Comparison of ENCODE assay signal across 13 mouse cellular contexts in genomic region chr2:166206396-166207144, GRCm38 (mm10). TPM values are rescaled to one million over a fixed set of nuclear protein-coding genes. Genes with fewer than 3 reads are reported as not detected.
DNase-seq lines count a peak whose midpoint lies in the region; ATAC-seq and TF ChIP-seq lines count a peak whose summit lies in the region.
"Had no signal": no experiment of that assay in that cellular context is flagged by ENCODE, and none has a peak within 500 bp of the region (broad histone marks: within the 10 kb centered on the region; RNA-seq: fewer than 3 reads in every experiment).

No protein-coding gene starts in this region.

- no peak for TF ChIP-seq EP300 in heart, postnatal 0 days (IDR thresholded peaks at IDR 0.05; ENCODE audit: low read depth)

- TF ChIP-seq CTCF in heart, postnatal 0 days (IDR thresholded peaks at IDR 0.05; ENCODE audit: low read depth): no peak
- TF ChIP-seq CTCF in forebrain, postnatal 0 days (IDR thresholded peaks at IDR 0.05; ENCODE audit: low read depth): no peak

- no peak overlapping the region for H3K4me2 ChIP-seq in heart, postnatal 0 days (ENCODE audit: low read depth, low read length)
- H3K4me2 ChIP-seq in forebrain, postnatal 0 days (ENCODE audit: low read depth): no peak overlapping the region
- H3K4me2 ChIP-seq: embryonic facial prominence, embryonic 15.5 days; neural tube, embryonic 15.5 days had no signal

- peaks cover 23% of the 10 kb centered on the region; the same call in 1 of the 2 replicates for H3K4me1 ChIP-seq in heart, postnatal 0 days (ENCODE audit: control insufficient read depth, insufficient read depth)
- H3K4me1 ChIP-seq in forebrain, postnatal 0 days (ENCODE audit: insufficient read depth): no peaks in the 10 kb centered on the region

- no peak for DNase-seq in heart, postnatal 0 days (ENCODE audit: low spot score)
- DNase-seq in heart, adult 18-20 months: no peak
- DNase-seq in 3134 (ENCODE audit: extremely low read depth, insufficient read length, low spot score): peak; percentile 30
- DNase-seq in brain, adult 2 months (ENCODE audit: low read depth, low spot score): peak; percentile 69
- DNase-seq in forebrain, postnatal 0 days: peak; percentile 54
- no peak for DNase-seq in right cerebral cortex, postnatal 25 days
- DNase-seq in layer of hippocampus, adult 9-10 months (ENCODE audit: low spot score): no peak
- no peak for DNase-seq in lung, postnatal 10 days
- DNase-seq: gastrocnemius, postnatal 10 days; lung, adult 18-20 months had no signal

- ATAC-seq in heart, postnatal 0 days (ENCODE audit: insufficient read depth, low read depth): no peak
- peak; percentile 74 for ATAC-seq in forebrain, postnatal 0 days

- H3K27ac ChIP-seq in heart, postnatal 0 days (ENCODE audit: low read depth): peak overlapping the region; percentile 19
- H3K27ac ChIP-seq in forebrain, postnatal 0 days (ENCODE audit: low read depth, low read length): no peak overlapping the region
- H3K27ac ChIP-seq: embryonic facial prominence, embryonic 15.5 days; left cerebral cortex, adult 2 months; neural tube, embryonic 15.5 days had no signal

- no peaks in the 10 kb centered on the region for H3K9me3 ChIP-seq in heart, postnatal 0 days (replicated peaks; ENCODE audit: control insufficient read depth, low read length)
- H3K9me3 ChIP-seq in forebrain, postnatal 0 days (ENCODE audit: low read length): no peaks in the 10 kb centered on the region
- H3K9me3 ChIP-seq: embryonic facial prominence, embryonic 15.5 days; neural tube, embryonic 15.5 days had no signal

- WGBS in heart, postnatal 0 days: 28% methylated on average over 5 of the region's 5 CpGs
- 44% methylated on average over 5 of the region's 5 CpGs for whole genome bisulfite sequencing in forebrain, postnatal 0 days

- H3K36me3 ChIP-seq in heart, postnatal 0 days (replicated peaks; ENCODE audit: control insufficient read depth, insufficient read depth, low read length): no peaks in the 10 kb centered on the region
- H3K36me3 ChIP-seq in forebrain, postnatal 0 days (ENCODE audit: insufficient read depth): no peaks in the 10 kb centered on the region
- H3K36me3 ChIP-seq: embryonic facial prominence, embryonic 15.5 days; neural tube, embryonic 15.5 days had no signal

- H3K4me3 ChIP-seq in heart, postnatal 0 days (ENCODE audit: low read depth, low read length): no peak overlapping the region
- no peak overlapping the region for H3K4me3 ChIP-seq in forebrain, postnatal 0 days (ENCODE audit: low read depth, low read length)
- H3K4me3 ChIP-seq: embryonic facial prominence, embryonic 15.5 days; left cerebral cortex, adult 2 months; neural tube, embryonic 15.5 days had no signal

- no peaks in the 10 kb centered on the region for H3K27me3 ChIP-seq in heart, postnatal 0 days (ENCODE audit: control insufficient read depth, insufficient read depth, low read length)
- H3K27me3 ChIP-seq in forebrain, postnatal 0 days (ENCODE audit: insufficient read depth, low read length): no peaks in the 10 kb centered on the region
- H3K27me3 ChIP-seq: embryonic facial prominence, embryonic 15.5 days had no signal

- no peak overlapping the region for H3K9ac ChIP-seq in heart, postnatal 0 days (replicated peaks; ENCODE audit: low read depth, low read length)
- no peak overlapping the region for H3K9ac ChIP-seq in forebrain, postnatal 0 days
- H3K9ac ChIP-seq: embryonic facial prominence, embryonic 15.5 days; neural tube, embryonic 15.5 days had no signal

RNA-seq across cellular contexts. Expression of gene Sulf2, which starts 51.1 kb away (rescaled TPM):
- 86.5 and 94.0 TPM in 2 replicates for total RNA-seq in heart, postnatal 0 days (2014; rRNA removed; ENCODE audit: low replicate concordance)
- polyA plus RNA-seq in heart, postnatal 0 days (2015; fragmentation: Nextera tagmentation; extraction: Ambion mirVana): 51.9 and 54.8 TPM in 2 replicates
- total RNA-seq in heart, adult 18-20 months (2021): 10 to 100 TPM; 39.7 to 40.6 TPM
- 65.6 and 95.6 TPM in 2 replicates for total RNA-seq in forebrain, postnatal 0 days (2014; rRNA removed)
- 54.4 and 67.5 TPM in 2 replicates for polyA plus RNA-seq in forebrain, postnatal 0 days (2015; fragmentation: Nextera tagmentation; extraction: Ambion mirVana)

Comparison
In these comparisons a context has a peak if more than half of its experiments do, and no peak if none do; other contexts are left out.
1. DNase-seq: peak in 3134 (single experiment), brain, adult 2 months (single experiment) and forebrain, postnatal 0 days (single experiment); none in heart, postnatal 0 days (single experiment), heart, adult 18-20 months (0 of 2), right cerebral cortex, postnatal 25 days (single experiment), layer of hippocampus, adult 9-10 months (single experiment) and lung, postnatal 10 days (single experiment).